Mouse (Mus musculus): ENCODE data around the gene Dpep3. TPM values are rescaled to one million over a fixed set of nuclear protein-coding genes. Genes with fewer than 3 reads are reported as not detected.
"Not testable (repeated sequence)": the region's sequence is repeated elsewhere in the genome, so short reads cannot be mapped to it uniquely, and the experiment has no call there.

The Dpep3 gene
- not detected for polyA plus RNA-seq (2017; shearing (Covaris generic))

- ATAC-seq, result no peak
These were observed at the start of gene Dpep3 for GRCm38 (mm10) chr8:105979325-105979724. Gene Dpep3 (minus strand): TSS chr8:105979429.

DNA sequence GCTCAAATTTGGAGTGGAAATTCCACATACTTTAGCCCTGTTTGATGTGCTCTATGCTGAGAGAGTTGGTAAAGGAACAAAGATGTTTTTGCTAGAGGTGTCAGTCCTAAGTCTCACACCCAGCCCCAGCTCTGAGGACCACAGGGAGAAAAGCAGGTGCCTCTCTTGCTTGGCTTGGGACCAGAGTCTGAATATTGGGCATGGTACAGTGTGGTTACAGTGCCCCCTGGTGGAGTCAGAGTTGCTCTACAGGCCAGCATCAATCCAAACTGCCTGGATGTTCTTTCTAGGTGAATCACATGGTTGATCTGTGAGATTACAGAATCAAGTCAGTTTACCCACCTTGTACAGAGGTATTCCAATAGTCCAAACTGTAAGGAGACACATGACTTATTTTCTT is 43.3 kb upstream of the Dpep3 start:
- ATAC-seq, result peak; percentile 90

DNA sequence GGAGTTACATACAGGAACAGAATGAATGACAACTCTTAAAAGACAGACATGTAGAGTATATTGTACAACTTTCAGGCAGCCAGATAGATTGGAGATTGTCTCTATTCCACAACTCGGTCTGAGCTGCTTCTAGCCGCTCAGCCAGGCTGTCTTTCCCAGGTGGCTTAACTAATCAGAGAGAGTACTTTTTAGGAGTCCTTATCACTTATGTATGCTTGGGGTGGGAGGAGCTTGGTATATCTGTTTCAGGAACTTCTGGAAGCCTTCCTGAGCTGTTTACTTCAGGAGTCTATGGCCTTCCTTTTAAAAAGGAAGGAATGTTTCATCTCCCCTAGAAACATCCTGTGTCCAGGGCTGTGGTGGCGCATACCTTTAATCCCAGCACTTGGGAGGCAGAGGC is 38.8 kb upstream of the Dpep3 start:
- ATAC-seq, result no peak

DNA sequence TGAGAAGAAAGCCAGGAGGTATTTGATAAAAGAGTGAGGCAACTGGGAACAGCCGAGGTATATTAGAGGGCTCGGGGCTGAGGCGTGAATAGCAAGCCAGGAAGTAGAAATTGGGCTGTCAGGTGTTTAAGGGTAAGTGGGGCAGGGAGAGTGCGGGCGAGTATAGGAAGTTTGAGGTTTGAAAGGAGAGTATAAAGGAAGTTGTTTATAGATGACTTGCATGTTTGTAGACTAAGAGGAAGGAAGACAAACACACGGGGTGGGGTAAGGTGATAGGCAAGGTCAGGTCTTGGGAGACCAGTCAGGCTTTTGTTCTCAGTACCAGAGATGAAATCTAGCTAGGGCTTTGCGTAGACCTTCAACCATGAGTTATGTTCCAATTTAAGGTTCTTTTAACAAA is 37.9 kb upstream of the Dpep3 start:
- peak; percentile 67 for ATAC-seq

DNA sequence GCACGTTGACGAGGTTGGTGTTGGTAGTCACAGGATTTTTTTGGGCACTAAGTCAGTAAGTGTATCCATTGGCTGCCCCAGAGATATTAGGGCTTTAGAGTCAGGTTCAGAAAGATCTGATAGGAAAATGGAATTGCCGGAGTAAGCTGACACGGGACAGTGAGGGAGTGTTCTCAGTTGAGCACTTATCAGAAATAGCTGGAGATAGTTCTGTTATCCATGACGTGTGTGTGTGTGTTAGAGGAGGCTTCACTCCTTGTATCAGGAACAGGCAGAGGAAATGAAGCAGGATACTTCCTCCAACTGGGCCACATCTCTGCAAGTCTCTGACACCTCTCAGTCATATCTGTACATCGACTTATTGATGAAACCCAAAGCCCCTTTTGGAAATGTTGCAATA is 37.1 kb upstream of the Dpep3 start:
- no peak for ATAC-seq

GRCm38 (mm10) chr8:106012203-106012602 is 33.0 kb upstream of the Dpep3 start:
- not testable (repeated sequence) for ATAC-seq

DNA sequence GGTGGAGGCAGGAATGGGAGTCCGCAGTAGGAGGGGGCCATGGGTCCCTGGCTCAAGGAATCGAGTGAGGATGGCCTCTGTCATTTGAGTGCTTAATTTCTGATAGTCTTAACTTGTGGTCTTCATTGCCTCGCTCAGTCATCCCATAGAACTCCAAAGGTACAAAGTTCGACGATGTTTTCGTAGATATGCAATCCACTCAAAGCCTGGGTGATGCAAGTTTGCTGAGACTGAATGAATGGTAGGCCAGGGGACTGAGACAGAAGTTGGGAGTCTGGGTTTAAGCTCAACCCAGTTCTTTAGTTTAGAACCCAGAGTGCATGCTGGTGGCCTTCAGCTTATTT is 32.4 kb upstream of the Dpep3 start, which contains the start of gene Ddx28:
TSS of gene Ddx28 (minus strand) at position 240 of the 344 bp plus-strand sequence.
- peak; percentile 8 for ATAC-seq

- ATAC-seq, result peak; percentile 86
These were observed 31.8 kb upstream of the Dpep3 start for GRCm38 (mm10) chr8:106010748-106011642.

DNA sequence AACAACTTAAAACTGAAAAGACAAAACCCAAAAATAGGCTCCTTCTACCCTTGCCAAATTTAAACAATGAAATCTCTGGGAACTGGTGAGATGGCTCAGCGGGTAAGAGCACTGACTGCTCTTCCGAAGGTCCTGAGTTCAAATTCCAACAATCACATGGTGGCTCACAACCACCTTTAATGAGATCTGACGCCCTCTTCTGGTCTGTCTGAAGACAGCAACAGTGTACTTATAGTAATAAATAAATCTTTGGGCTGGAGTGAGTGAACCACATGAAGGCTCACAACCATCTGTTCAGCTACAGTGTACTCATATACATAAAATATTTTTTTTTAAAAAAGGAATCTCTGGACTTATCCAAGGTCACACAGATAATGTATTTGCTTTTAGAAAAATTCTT is 28.7 kb upstream of the Dpep3 start:
- not testable (repeated sequence) for ATAC-seq

GRCm38 (mm10) chr8:106007135-106007534 is 27.9 kb upstream of the Dpep3 start:
- peak; percentile 66 for ATAC-seq

DNA sequence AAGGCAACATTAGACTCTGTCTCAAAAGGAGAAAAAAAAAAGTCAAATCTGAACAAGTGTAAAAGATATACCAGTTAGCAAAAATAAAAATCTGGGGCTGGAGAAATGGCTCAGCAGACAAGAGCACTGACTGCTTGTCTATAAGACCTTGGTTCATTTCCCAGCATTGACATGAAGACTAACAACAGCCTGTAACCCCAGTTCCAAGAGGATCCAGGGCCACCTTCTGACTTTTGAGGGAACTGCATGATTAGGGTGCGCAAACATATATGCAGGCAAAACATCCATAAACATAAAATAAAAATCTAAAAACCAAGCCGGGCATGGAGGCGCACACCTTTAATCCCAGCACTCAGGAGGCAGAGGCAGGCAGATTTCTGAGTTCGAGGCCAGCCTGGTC is 27.2 kb upstream of the Dpep3 start:
- no peak for ATAC-seq

- ATAC-seq, result no peak
These were observed 26.6 kb upstream of the Dpep3 start, which contains the start of gene Dpep2nb for GRCm38 (mm10) chr8:106005875-106006274. Gene Dpep2nb (minus strand): TSS chr8:106005975.

GRCm38 (mm10) chr8:106004538-106005207 is 25.4 kb upstream of the Dpep3 start:
- no peak for ATAC-seq

- ATAC-seq, result no peak
These were observed 22.7 kb upstream of the Dpep3 start for GRCm38 (mm10) chr8:106001908-106002307.

- no peak for ATAC-seq
These were observed 19.7 kb upstream of the Dpep3 start for GRCm38 (mm10) chr8:105998971-105999370.

GRCm38 (mm10) chr8:105996359-105996758 is 17.1 kb upstream of the Dpep3 start:
- ATAC-seq, result no peak

- ATAC-seq, result no peak
These were observed 14.0 kb upstream of the Dpep3 start for GRCm38 (mm10) chr8:105993226-105993625.

GRCm38 (mm10) chr8:105992499-105992898 is 13.3 kb upstream of the Dpep3 start:
- ATAC-seq, result peak; percentile 76

DNA sequence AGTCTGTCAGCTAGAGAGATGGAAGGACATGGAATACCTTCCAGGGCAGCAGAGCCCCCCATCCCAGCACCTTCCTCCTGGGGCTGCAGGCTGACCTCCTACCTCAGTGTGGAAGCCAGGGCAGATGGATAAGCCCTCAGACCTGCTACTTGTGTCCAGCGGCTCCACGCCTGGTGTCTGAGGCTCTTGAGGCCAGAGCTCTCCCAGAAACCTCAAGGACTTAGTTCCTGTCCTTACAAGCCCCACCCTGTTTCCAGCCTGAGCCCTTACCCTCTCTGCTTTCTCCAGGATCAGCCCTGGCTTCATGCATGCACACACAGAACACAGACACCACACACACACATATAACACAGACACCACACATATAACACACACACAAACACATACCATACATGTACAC is 12.3 kb upstream of the Dpep3 start:
- no peak for ATAC-seq

DNA sequence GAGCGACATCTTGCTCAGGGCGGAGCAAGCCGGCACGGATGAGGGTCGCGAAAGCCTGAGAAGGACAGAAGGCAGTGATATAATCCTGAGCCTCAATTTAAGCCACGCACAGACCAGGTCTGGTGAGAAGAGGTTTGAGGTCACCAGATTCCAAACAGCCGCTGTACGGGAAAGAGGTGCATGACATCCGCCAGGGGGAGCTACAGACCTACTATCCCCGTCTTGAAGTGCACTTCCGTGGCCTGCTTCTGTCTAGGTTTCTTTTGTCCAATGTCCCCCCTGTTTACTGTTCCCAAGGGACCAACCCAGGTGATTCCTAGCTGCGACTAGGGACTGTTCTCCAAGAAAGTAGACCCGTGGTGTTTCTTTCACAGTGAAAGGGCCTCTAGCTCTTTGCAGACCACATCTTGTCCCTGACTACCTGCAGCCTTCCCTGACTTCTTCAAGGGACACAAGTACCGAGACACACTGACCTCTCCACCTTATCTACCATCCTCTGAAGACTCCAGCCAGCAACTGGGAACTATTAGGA is 11.7 kb upstream of the Dpep3 start, which contains the start of gene Dus2:
TSS of gene Dus2 (plus strand) at position 482 of the 532 bp plus-strand sequence.
- ATAC-seq, result peak; percentile 85

DNA sequence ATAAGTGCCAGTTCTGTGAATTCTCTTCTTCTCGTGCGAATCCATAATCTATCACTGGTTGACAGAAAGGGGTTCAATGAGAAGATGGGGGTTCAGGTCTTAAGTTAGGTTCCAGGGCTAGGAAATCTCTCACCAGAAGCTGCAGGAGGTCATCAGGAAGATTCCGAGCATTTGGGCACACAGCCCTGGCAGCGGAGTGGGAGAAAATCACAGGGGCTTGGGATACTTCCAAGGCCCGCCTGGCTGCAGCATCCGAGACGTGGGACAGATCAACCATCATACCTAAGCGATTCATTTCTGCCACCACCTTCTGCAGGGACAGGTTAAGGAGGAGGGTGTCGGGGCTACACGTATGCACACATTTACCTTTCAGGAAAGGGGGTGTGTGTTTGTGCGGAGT is 9.3 kb upstream of the Dpep3 start:
- no peak for ATAC-seq

- ATAC-seq, result not testable (repeated sequence)
These were observed 4.2 kb upstream of the Dpep3 start for GRCm38 (mm10) chr8:105983406-105983805.

DNA sequence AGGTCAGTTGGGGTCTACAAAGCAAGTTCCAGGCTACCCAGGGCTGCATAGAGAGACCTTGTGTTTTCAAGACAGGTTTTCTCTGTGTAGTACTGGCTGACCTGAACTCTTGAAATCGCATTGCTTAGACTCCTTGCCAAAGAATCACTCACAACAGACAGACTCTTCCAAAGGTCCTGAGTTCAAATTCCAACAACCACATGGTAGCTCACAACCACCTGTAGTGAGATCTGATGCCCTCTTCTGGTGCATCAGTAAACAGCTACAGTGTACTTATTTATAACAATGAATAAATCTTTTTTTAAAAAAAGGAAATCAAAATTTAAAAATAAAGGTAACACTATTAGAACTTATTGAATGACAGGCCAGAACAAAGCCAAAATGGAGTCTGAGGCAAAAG is 1.9 kb upstream of the Dpep3 start:
- no peak for ATAC-seq
